Mouse (Mus musculus): Measurements from ENCODE around the gene Arhgap1.

- TF ChIP-seq CTCF (IDR thresholded peaks at IDR 0.05; ENCODE audit: control insufficient read depth, insufficient read depth, insufficient replicate concordance, low read depth, low read length) = no peak
- TF ChIP-seq POLR2A (IDR thresholded peaks at IDR 0.05; ENCODE audit: control insufficient read depth, low read depth, low read length) = no peak
These were observed 16.2 kb upstream of the Arhgap1 start for GRCm38 (mm10) chr2:91633334-91633977.
